Mouse (Mus musculus) cerebellum, adult 11 months (tissue): ENCODE measurements around the gene Cct5.

ENCODE experiments used
- DNase-seq: peaks from one replicate; pipeline ENCODE4 v3.0.0; 2022

Cct5 gene

DNA sequence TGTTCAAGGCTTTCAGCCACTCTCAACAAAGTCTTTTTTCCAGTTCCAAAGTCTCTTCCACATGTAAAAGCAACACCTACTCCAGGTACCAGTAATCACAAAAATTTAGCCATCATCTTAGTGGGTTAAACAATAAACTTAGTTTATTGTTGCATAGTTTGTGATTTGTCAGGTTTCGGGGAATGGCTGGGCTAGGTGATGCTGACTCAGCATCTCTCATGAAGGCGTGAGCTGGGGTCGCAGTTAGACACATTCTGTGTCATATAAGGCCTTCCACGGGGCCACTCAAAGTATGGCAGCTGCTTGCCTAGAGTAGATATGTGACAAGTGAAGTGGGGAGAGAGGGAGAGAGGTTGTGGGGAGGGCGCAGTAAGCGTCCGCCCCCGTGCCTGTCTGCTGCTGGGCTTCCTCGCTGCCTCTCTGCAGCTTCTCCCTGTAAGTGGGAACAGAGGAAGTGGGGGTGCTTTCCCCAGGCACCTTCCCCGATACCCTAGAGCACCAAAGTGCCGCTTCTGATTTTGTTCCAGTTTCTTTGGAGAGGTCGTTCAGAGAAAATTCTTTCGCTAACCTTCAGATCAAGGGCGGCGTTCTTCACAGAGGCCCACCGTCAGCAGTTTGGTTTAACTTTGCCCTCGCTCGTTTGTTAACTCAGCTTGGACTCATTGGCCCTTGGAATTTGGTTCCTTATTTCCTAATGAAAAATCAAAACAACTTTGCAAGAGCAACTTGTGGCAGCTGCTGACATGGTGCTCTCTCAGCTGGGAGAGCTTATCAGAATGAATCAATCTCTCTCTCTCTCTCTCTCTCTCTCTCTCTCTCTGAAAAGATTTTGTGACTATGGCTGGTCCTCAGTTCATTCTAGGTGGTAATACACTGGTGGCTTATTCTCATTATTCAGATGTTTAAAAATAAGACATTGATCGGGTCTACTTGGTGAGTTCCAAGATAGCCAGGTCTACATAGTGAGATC is 37.7 kb downstream of the Cct5 start:
- no peak for DNase-seq

- no peak for DNase-seq
These were observed 38.8 kb downstream of the Cct5 start for GRCm38 (mm10) chr15:31562847-31563246.

GRCm38 (mm10) chr15:31561976-31562375 is 39.6 kb downstream of the Cct5 start:
- DNase-seq, result no peak

- DNase-seq, result no peak
These were observed 40.2 kb downstream of the Cct5 start for GRCm38 (mm10) chr15:31561390-31561789.

DNA sequence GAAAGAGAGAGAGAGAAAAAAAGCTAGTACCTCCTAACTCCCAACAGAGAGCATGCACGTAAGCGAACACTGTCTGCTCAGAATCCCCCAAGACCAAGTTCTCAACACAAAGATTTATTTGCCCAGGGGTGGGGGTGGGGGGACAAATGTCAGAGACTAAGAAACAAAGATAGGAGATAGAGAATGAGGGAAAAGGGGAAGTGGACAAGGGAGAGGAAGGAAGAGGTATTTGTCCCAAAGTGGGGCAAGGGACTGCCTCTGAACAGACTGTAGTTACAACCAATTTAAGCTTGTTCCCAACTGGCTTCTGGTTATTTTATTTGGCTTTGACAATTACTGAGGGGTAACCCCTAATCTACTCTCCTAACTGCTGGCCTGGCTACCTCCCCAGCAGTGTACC is 46.7 kb downstream of the Cct5 start:
- DNase-seq, result no peak

- no peak for DNase-seq
These were observed 51.2 kb downstream of the Cct5 start for GRCm38 (mm10) chr15:31550381-31550780.

DNA sequence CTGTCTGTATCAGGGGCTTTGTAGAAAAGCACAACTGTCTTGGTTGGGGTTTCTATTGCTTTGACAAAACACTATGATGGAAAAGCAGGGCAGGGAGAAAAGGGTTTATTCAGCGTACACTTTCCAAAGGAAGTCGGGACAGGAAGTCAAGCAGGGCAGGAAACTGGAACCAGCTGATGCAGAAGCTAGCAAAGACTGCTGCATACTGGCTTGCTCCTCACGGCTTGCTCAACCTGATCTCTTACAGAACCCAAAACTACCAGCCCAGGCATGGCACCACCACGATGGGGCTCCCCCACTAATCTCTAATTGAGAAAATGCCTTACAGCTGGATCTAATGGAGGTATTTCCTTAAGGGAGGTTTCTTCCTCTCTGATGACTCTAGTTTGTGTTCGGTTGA is 54.2 kb downstream of the Cct5 start:
- DNase-seq, result no peak

GRCm38 (mm10) chr15:31546291-31546690 is 55.3 kb downstream of the Cct5 start:
- no peak for DNase-seq

- DNase-seq, result no peak
These were observed 56.5 kb downstream of the Cct5 start for GRCm38 (mm10) chr15:31545058-31545457.

- DNase-seq, result no peak
These were observed 58.4 kb downstream of the Cct5 start for GRCm38 (mm10) chr15:31543246-31543645.

GRCm38 (mm10) chr15:31542013-31542958 is 59.3 kb downstream of the Cct5 start:
- DNase-seq, result no peak
